Mouse (Mus musculus): ENCODE results near the gene Dock4. TPM values are rescaled to one million over a fixed set of nuclear protein-coding genes. Genes with fewer than 3 reads are reported as not detected.

Gene Dock4
- polyA plus RNA-seq, 1 experiment from 2014 or later, result 34.6 TPM

GRCm38 (mm10) chr12:40633242-40633641 is 187.5 kb downstream of the Dock4 start:
- Histone ChIP-seq H3K9me3 (replicated peaks) (no peaks in the 10 kb centered on the region), H3K36me3 (peaks cover 7% of the 10 kb centered on the region; the same call in 1 of the 2 replicates), H3K9ac (replicated peaks) (no peak overlapping the region), H3K27ac (replicated peaks) (no peak overlapping the region), H3K4me2 (no peak overlapping the region), H3K4me1 (peaks cover 4% of the 10 kb centered on the region; the same call in 1 of the 2 replicates), H3K27me3 (replicated peaks) (no peaks in the 10 kb centered on the region), H3K4me3 (replicated peaks) (no peak overlapping the region)
- 86% methylated on average over 2 of the region's 2 CpGs for WGBS
- no peak for ATAC-seq (ENCODE audit: low FRiP score)

DNA sequence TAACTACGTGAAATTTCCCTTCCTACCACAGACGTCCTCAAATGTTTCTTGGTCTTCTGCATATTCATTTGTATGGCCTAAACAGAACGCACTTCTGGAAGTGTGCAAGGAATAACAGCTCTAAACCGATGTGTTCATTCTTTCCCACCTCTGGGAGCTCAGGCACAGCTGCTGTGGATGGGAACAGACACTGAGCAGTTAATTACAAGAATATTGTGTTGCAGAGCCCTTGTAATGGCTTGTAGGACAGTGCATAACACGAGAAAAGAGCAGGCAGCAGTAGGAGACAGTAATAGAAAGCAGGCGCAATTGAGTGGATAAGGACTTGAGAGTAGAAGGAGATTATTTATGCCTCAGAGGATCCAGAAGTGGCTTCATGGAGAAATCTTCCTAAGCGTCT is 188.4 kb downstream of the Dock4 start:
- WGBS, result 58% methylated on average over 7 of the region's 7 CpGs
- no peak overlapping the region for H3K27ac ChIP-seq (replicated peaks)
- ATAC-seq (ENCODE audit: low FRiP score), result no peak

DNA sequence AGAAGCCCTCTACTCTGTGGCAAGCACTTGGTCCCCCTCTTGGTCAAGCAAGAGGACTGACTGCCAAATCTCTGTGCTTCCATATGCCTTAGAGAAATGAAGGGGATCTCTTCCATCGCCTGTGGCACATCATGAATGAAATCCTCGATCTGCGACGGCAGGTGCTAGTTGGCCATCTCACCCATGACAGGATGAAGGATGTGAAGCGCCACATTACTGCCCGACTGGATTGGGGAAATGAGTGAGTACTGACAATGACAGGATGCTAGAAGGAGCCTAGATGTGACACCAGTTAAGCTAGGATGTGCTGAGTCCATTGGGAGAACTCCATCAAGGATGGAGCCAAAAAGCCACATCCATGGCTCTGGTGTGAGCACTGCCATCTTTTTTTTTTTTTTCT is 190.2 kb downstream of the Dock4 start:
- no peak for ATAC-seq (ENCODE audit: low FRiP score)
- peaks cover 4% of the 10 kb centered on the region; the same call in 1 of the 2 replicates for H3K4me1 ChIP-seq
- H3K9ac ChIP-seq (replicated peaks), result no peak overlapping the region
- peaks cover 21% of the 10 kb centered on the region for H3K36me3 ChIP-seq
- WGBS, result 90% methylated on average over 6 of the region's 6 CpGs
- H3K9me3 ChIP-seq (replicated peaks), result no peaks in the 10 kb centered on the region
- H3K4me3 ChIP-seq (replicated peaks), result no peak overlapping the region
- no peaks in the 10 kb centered on the region for H3K27me3 ChIP-seq (replicated peaks)
- no peak overlapping the region for H3K4me2 ChIP-seq
- H3K27ac ChIP-seq (replicated peaks), result no peak overlapping the region

More for the DNA sequence above, 188.4 kb downstream of the Dock4 start:
- H3K9me3 ChIP-seq (replicated peaks), result no peaks in the 10 kb centered on the region
- no peak overlapping the region for H3K9ac ChIP-seq (replicated peaks)
- H3K36me3 ChIP-seq, result peaks cover 7% of the 10 kb centered on the region; the same call in 1 of the 2 replicates
- H3K27me3 ChIP-seq (replicated peaks), result no peaks in the 10 kb centered on the region
- H3K4me3 ChIP-seq (replicated peaks), result no peak overlapping the region
- peaks cover 4% of the 10 kb centered on the region; the same call in 1 of the 2 replicates for H3K4me1 ChIP-seq
- no peak overlapping the region for H3K4me2 ChIP-seq

- no peak overlapping the region for H3K27ac ChIP-seq (replicated peaks)
- no peaks in the 10 kb centered on the region for H3K27me3 ChIP-seq (replicated peaks)
- ATAC-seq (ENCODE audit: low FRiP score), result no peak
- no peak overlapping the region for H3K4me3 ChIP-seq (replicated peaks)
- WGBS, result 93% methylated on average over 2 of the region's 2 CpGs
- no peak overlapping the region for H3K4me2 ChIP-seq
- no peaks in the 10 kb centered on the region for H3K9me3 ChIP-seq (replicated peaks)
- peaks cover 4% of the 10 kb centered on the region; the same call in 1 of the 2 replicates for H3K4me1 ChIP-seq
- peaks cover 32% of the 10 kb centered on the region for H3K36me3 ChIP-seq
- H3K9ac ChIP-seq (replicated peaks), result no peak overlapping the region
These were observed 191.7 kb downstream of the Dock4 start for GRCm38 (mm10) chr12:40637427-40637826.

- ATAC-seq (ENCODE audit: low FRiP score), result peak; percentile 31; the same call in 1 of the 2 replicates
- Histone ChIP-seq H3K27me3 (replicated peaks) (no peaks in the 10 kb centered on the region), H3K9ac (replicated peaks) (no peak overlapping the region), H3K27ac (replicated peaks) (no peak overlapping the region), H3K4me1 (peaks cover 11% of the 10 kb centered on the region; the same call in 1 of the 2 replicates), H3K4me2 (no peak overlapping the region), H3K4me3 (replicated peaks) (no peak overlapping the region), H3K36me3 (peaks cover 12% of the 10 kb centered on the region; the same call in 1 of the 2 replicates), H3K9me3 (replicated peaks) (no peaks in the 10 kb centered on the region)
- 43% methylated on average over 6 of the region's 6 CpGs for WGBS
These were observed 200.1 kb downstream of the Dock4 start for GRCm38 (mm10) chr12:40645869-40646268.

DNA sequence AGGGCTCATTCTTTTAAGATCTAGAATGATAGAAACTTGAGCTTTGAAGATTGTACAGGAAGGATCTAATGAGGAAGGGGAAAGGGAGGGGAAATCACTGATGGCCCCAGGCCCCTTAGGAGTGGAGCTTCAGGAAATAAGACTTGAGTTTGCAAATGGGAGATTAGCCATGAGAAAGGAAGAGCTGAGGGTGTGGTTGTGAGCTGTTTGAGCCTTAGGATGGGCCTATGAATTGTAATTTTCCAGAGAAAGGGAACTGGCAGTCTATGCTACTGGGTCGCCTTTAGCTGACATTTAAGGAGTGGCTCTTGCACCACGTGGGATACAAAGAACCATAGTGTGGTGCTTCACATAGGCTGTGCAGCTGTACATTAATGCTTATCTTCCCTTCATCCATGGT is 208.6 kb downstream of the Dock4 start:
- 80% methylated on average over 2 of the region's 2 CpGs for WGBS

DNA sequence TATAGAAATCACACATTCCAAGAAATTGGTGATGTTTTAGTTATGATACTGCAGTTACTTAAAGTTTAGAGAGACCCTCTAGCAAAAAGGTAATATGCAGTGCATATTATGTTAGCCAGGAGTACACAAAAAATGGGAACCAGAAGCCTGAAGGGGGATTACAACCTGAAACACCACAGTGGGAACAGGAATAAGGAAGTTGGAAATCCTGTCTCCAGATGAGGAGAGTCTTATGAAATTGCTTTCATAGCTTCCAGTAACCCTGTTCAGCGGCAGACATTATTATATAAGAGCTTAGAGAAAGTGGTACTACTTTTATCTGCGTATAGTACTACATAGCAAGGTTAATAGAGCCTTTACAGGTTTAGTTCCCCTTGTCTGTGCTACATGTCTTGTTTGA is 210.1 kb downstream of the Dock4 start:
- no peak overlapping the region for H3K9ac ChIP-seq (replicated peaks)
- H3K4me3 ChIP-seq (replicated peaks), result no peak overlapping the region
- H3K4me1 ChIP-seq, result 0 out of 2 replicates have a peak, but pooled peaks cover 3% of the 10 kb centered on the region
- 94% methylated on average over 2 of the region's 2 CpGs for WGBS
- no peaks in the 10 kb centered on the region for H3K27me3 ChIP-seq (replicated peaks)
- H3K27ac ChIP-seq (replicated peaks), result no peak overlapping the region
- H3K36me3 ChIP-seq, result no peaks in the 10 kb centered on the region
- no peaks in the 10 kb centered on the region for H3K9me3 ChIP-seq (replicated peaks)
- no peak overlapping the region for H3K4me2 ChIP-seq
- ATAC-seq (ENCODE audit: low FRiP score), result no peak

More for the DNA sequence above, 208.6 kb downstream of the Dock4 start:
- no peak overlapping the region for H3K27ac ChIP-seq (replicated peaks)
- no peak for ATAC-seq (ENCODE audit: low FRiP score)
- H3K4me3 ChIP-seq (replicated peaks), result no peak overlapping the region
- H3K9me3 ChIP-seq (replicated peaks), result no peaks in the 10 kb centered on the region
- H3K4me2 ChIP-seq, result no peak overlapping the region
- 0 out of 2 replicates have a peak, but pooled peaks cover 3% of the 10 kb centered on the region for H3K4me1 ChIP-seq
- no peaks in the 10 kb centered on the region for H3K27me3 ChIP-seq (replicated peaks)
- no peaks in the 10 kb centered on the region for H3K36me3 ChIP-seq
- no peak overlapping the region for H3K9ac ChIP-seq (replicated peaks)

DNA sequence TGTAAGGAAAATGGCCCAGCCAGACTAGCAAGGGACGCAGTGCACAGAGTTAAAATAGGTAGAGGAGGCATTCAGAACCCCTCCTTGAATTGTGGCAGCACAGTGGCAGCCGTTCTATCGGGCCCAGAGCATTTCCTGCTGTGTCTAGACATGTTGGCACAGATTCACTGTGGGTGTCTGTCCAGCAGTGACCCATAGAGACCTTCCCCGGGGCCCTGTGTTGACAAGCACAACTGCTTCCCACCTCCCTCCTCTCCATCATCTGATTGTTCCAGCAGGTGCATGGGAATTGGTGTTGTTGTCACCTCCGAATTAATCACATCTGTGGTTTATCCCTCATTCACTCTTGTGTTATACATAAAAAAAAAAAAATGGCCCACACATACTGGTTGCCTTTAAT is 210.7 kb downstream of the Dock4 start:
- WGBS, result 47% methylated on average over 5 of the region's 5 CpGs
- Histone ChIP-seq H3K4me2 (no peak overlapping the region), H3K36me3 (no peaks in the 10 kb centered on the region), H3K27me3 (replicated peaks) (no peaks in the 10 kb centered on the region), H3K4me3 (replicated peaks) (no peak overlapping the region), H3K4me1 (0 out of 2 replicates have a peak, but pooled peaks cover 3% of the 10 kb centered on the region), H3K27ac (replicated peaks) (no peak overlapping the region), H3K9me3 (replicated peaks) (no peaks in the 10 kb centered on the region), H3K9ac (replicated peaks) (no peak overlapping the region)
- ATAC-seq (ENCODE audit: low FRiP score), result no peak

DNA sequence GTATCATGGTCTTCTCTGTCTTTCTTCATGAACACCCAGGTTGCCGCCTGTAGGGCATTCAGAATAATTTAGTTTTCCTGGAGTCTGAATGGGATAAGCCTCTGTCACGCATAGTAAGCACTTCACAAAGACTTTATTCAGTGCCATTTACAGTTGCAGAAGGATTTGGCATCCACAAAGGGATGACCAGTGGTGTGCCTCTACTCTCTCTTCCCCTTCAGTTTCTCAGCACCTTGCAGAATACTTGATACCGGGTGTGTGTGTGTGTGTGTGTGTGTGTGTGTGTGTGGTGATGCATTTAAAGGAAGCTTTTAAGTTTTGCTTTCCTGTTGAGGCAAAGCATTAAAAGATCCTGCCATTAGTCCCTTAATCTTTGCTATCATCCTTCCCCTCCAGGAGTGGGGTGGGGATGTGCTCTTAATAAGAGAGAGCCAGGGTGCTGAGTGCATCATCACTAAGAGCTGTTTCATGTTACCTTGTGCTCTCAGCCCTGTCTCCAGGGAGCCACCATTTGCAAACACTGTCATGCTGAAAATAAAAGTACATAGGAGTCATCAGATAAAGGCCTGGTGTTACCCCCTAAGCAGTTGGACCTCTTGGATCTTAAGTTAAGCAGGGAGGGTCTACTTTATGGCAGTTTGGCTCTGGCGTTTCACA is 211.6 kb downstream of the Dock4 start:
- Histone ChIP-seq H3K9me3 (replicated peaks) (no peaks in the 10 kb centered on the region), H3K4me1 (0 out of 2 replicates have a peak, but pooled peaks cover 3% of the 10 kb centered on the region), H3K4me2 (no peak overlapping the region), H3K27ac (replicated peaks) (no peak overlapping the region), H3K27me3 (replicated peaks) (no peaks in the 10 kb centered on the region), H3K9ac (replicated peaks) (no peak overlapping the region), H3K36me3 (no peaks in the 10 kb centered on the region), H3K4me3 (replicated peaks) (no peak overlapping the region)
- ATAC-seq (ENCODE audit: low FRiP score), result no peak
- WGBS, result 57% methylated on average over 4 of the region's 4 CpGs

- Histone ChIP-seq H3K4me1 (0 out of 2 replicates have a peak, but pooled peaks cover 3% of the 10 kb centered on the region), H3K27me3 (replicated peaks) (no peaks in the 10 kb centered on the region), H3K4me2 (no peak overlapping the region), H3K27ac (replicated peaks) (no peak overlapping the region), H3K36me3 (no peaks in the 10 kb centered on the region), H3K9ac (replicated peaks) (no peak overlapping the region), H3K4me3 (replicated peaks) (no peak overlapping the region), H3K9me3 (replicated peaks) (no peaks in the 10 kb centered on the region)
- ATAC-seq (ENCODE audit: low FRiP score), result no peak
- 69% methylated on average over 6 of the region's 6 CpGs for WGBS
These were observed 213.9 kb downstream of the Dock4 start for GRCm38 (mm10) chr12:40659689-40660088.

DNA sequence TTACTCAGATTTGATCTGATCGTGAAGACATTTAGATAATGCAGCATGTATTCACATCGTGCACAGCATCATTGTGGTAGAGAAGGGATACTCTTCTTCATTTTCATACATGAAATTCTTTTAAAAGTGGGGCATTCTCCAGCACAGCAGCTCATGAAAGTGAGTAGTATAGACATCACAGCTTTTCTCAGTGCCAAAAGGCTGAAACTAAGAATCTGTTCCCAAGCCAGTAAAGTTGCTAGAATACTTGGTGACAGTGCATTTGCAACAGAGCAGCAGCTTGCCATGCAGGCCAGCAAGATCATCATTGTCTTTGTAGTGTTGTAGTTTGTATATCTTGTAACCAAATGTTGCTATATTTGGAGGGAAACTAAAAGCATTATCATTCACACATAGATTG is 223.7 kb downstream of the Dock4 start:
- Histone ChIP-seq H3K27me3 (replicated peaks) (no peaks in the 10 kb centered on the region), H3K36me3 (peaks cover 12% of the 10 kb centered on the region; the same call in 1 of the 2 replicates), H3K9ac (replicated peaks) (no peak overlapping the region), H3K4me1 (no peaks in the 10 kb centered on the region), H3K27ac (replicated peaks) (no peak overlapping the region), H3K9me3 (replicated peaks) (no peaks in the 10 kb centered on the region), H3K4me2 (no peak overlapping the region), H3K4me3 (replicated peaks) (no peak overlapping the region)
- 88% methylated on average over 2 of the region's 2 CpGs for WGBS
- no peak for ATAC-seq (ENCODE audit: low FRiP score)

DNA sequence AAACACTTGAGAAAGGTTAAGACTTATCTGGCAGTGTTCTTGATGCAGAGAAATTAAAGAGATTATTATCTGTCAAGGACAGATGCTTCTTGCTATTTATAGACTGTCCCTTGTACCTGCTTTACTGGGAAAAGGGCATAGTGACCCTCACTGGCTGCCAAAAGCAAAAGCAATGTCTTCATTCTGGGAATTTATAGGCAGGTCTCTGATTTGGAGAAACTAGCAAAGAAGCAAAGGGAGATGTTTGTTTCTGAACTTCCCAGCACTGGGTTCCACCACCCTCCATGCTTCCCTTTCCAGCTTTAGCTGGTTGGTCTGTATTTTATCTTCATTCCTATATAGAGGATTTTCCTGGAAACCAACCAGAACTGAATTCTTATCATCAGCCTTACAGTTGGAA is 225.0 kb downstream of the Dock4 start:
- Histone ChIP-seq H3K9ac (replicated peaks) (no peak overlapping the region), H3K27me3 (replicated peaks) (no peaks in the 10 kb centered on the region), H3K27ac (replicated peaks) (no peak overlapping the region), H3K4me3 (replicated peaks) (no peak overlapping the region), H3K36me3 (peaks cover 12% of the 10 kb centered on the region; the same call in 1 of the 2 replicates), H3K4me2 (no peak overlapping the region), H3K9me3 (replicated peaks) (no peaks in the 10 kb centered on the region), H3K4me1 (no peaks in the 10 kb centered on the region)
- no peak for ATAC-seq (ENCODE audit: low FRiP score)
